Mouse (Mus musculus) kidney, adult 2 months (tissue): ENCODE data around the gene Bap1.

Source experiments
- CTCF ChIP-seq: fragments of 200-500 bp; conservative IDR thresholded peaks from 2 replicates; pipeline ENCODE4 v1.5.1; 2011; ENCODE audit warnings: low read depth, mild to moderate bottlenecking, control low read depth, low read length, moderate library complexity, mixed read lengths; ENCODE audit not compliant: insufficient read depth, insufficient read length
- POLR2A ChIP-seq: fragments of 200-500 bp; IDR thresholded peaks from one replicate; pipeline ENCODE4 v1.6.1; 2011; ENCODE audit warnings: low read depth, low read length, control low read depth

DNA sequence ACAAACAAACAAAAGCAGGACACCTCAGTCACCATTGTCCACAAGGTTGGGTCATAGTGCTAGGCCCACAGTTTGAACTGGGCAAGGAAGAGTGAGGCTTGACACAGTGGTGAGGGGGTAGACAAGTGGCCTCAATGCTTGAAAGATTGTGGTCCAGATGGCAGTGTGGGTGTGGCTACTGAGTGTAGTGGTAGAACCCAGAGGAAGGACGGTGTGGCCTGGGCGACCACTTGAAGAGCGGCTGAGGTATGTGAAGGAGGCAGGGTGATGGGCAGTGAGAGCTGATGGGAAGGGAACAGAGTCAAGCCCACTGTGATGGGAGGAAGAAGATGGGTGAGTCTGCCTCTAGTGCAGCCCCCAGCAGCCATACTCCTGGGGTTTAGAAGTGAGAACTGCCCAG, 36.6 kb upstream of the Bap1 start:
- TF ChIP-seq CTCF = no peak
- TF ChIP-seq POLR2A = no peak
